Mouse (Mus musculus) stomach, postnatal 0 days (tissue): ENCODE data around the gene Gm5136.

ENCODE experiments used
- CTCF ChIP-seq: IDR thresholded peaks from 2 replicates; pipeline ENCODE4 v1.5.1; 2016; ENCODE audit warnings: antibody characterized with exemption, low read depth, mild to moderate bottlenecking, moderate library complexity
- EP300 ChIP-seq: optimal IDR thresholded peaks from 2 replicates; pipeline ENCODE3; 2016; ENCODE audit warnings: antibody characterized with exemption

DNA sequence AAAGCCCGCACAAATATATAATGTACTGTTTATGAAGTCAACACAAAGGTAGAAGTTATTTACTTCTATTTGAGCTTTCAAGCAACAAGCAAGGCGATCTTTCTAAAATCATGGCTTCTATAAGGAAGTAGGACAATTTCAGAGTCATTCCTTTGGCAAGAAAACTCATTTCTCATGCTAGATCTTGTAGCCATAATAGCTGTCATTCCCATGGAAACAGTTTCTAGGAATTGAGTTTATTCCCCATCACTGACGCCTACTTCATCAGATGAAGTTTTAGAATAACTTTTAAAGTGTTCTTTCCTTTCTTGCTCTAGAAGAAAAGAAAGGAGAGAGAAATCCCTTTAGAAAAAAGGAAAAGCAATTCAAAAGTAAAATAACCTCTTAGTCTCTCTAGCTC is 31.0 kb downstream of the Gm5136 start:
- TF ChIP-seq CTCF (no peak), EP300 (no peak)
